Mouse (Mus musculus) effector memory CD4-positive, alpha-beta T cell, adult 5 months (primary cell): Measurements from ENCODE around the gene Trip6. TPM values are rescaled to one million over a fixed set of nuclear protein-coding genes. Genes with fewer than 3 reads are reported as not detected.

Experiments used
- polyA plus RNA-seq: library from polyadenylated mRNA; unstranded; fragments of 100-300 nt; shearing (Covaris generic); gene quantifications from one replicate; pipeline ENCODE4 v1.2.1, GENCODE M21; 2017

Trip6 gene
- 3.3 TPM for polyA plus RNA-seq

DNA sequence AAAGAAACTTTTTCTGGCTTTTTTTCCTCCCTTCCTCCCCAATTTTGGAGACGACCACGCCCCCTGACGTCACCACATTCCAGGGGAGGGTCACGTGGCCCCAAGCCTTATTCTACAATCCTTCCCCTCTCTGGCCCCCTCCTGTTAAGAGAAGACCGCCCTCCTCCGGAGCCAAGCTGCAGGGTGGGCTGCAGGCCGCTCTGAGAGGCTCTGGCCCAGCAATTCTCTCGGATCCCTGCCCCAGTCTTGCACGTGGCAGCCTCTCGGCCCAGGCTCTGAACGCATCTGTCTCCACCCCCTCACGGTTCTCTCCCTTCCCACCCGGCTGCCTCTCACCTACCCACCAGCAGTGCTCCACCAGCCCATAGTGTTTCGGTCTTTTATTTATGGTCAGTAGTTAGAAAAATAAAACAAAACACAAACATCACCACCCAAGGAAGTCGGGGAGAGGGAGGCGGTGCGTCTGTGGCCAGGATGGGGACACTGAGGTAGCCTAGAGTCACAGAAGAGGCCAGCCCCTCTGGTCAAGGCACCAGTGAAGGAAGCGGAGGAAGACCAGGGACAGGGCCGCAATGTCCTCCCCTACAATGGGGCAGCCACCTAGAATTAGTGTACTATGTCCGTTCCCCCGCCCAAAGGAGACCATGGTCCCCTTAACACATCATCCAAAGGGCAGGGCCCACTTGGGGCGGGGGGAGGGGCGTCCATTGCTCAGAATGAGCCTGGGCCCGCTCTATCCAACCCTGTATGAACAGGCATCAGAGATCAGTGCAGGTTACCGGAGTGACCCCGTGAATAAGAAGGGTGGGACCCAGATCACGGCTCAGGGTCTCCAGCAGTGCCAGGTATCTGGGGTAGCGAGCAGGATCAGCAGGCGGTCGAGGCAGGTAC, at the start of gene Trip6:
Trip6 (minus strand) TSS at position 212 of the 891 bp plus-strand sequence.

DNA sequence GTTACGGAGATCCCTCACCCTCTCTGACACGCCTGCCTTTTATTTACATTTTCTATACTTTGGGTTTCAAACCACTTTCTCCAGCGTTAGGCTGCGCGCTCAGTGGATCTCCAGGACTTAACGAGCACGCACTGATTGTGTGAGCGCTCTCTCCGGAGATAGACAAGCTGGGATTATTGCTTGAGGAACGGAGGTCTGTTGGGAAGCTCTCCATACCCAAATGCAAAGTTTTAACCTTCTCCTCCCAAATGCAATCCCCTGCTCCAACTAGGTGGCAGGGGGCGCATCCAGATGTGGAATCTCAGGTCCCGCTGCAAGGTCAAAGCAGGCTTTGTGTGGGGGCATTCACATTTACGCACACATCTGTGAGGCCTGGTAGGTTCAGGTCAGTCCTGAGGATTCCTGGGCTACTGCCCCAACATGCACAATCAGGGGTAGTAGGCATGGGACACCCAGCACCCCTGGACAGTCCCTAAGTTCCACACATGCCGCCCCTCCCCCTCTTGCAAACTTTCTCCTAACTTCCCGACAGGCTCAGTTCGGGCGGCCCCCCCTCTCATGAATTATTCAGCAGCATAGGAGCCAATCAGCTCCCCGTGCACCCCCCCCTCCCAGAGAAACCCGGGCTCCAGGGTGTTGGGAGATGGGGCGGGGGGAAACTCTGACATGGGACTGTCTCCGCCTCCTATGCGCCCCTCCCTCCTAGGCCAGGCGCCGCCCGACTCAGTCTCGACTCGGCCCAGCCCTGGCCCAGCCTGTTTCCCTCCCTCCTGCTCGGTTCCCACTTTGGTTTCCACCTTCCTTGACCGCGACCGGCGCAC, 35.4 kb upstream of the Trip6 start, which contains the start of gene Ephb4:
Ephb4 (plus strand) TSS at position 726 of the 821 bp plus-strand sequence.

DNA sequence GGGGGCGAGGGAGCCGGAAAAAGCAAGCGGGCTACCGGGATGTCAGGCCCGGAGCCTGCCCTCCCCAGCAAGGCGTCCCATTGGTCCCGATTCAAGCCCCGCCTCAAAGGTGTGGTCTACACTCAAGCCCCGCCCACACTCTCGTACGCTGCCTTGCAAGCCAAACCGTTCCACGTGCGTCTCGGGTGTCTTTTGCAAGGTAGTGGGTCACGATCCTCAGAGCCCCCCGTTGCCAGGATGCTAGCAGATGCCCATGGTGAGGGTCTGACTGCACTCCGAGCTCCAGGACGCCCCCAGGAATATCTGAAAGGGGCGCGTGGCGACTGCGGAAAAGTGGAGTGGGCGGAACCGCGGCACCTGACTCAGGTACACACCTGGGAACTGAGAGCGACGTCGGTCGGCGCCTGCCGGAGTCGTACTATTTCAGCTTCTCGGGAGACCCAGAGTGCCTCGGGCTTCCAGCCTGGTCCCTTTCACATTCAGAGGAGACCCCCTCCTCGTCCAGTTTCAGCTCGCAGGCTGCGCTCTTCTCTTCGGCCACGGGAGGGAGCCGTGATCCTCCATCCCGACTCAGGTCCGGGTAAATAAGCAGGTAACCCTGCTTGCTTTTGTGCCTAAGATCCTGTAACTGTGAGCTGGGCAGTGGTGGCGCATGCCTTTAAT, 19.4 kb upstream of the Trip6 start, which contains the start of gene Slc12a9:
Slc12a9 (minus strand) TSS at position 86 of the 663 bp plus-strand sequence.

DNA sequence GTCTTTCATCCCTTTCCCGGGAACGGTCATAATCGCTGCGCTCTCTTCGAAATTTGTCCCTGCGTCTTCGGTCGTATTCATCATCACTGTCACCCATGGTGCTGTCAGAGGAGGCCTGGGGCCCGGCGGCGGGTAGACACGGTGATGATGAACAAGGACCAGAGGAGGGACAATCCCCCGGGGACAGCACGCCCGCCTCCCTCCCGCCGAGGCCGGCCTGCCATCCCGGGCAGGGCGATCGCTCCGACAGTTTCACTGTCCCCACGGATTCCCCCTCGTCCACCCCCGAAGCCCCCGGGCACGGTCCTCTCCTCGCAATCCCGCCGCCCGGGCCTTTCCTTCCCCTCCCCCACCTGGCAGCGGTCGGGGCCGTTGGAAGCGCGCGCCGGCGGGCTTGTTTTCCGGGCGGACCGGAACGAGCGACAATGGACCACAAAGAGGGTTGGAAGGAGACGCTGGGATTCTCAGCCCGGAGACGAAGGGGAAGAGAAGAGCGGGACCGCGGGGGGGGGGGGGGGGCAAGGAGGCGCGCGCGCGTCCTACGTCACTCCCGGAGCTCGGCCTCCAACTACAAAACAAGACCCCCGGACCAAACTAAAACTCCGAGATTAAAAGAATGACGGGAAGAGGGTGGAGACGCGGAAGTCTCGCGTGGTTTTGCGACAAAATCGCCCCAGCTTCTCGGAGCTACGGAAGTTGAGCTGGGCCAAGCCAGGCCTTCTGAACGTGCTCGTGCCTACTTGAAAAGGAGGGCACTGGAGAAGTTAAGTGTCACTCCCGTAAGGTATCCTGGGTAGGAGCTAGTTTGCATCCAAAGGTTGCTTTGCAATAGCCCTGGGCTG, 6.9 kb downstream of the Trip6 start, which contains the start of gene Srrt:
Srrt (minus strand) TSS at position 604 of the 842 bp plus-strand sequence.

DNA sequence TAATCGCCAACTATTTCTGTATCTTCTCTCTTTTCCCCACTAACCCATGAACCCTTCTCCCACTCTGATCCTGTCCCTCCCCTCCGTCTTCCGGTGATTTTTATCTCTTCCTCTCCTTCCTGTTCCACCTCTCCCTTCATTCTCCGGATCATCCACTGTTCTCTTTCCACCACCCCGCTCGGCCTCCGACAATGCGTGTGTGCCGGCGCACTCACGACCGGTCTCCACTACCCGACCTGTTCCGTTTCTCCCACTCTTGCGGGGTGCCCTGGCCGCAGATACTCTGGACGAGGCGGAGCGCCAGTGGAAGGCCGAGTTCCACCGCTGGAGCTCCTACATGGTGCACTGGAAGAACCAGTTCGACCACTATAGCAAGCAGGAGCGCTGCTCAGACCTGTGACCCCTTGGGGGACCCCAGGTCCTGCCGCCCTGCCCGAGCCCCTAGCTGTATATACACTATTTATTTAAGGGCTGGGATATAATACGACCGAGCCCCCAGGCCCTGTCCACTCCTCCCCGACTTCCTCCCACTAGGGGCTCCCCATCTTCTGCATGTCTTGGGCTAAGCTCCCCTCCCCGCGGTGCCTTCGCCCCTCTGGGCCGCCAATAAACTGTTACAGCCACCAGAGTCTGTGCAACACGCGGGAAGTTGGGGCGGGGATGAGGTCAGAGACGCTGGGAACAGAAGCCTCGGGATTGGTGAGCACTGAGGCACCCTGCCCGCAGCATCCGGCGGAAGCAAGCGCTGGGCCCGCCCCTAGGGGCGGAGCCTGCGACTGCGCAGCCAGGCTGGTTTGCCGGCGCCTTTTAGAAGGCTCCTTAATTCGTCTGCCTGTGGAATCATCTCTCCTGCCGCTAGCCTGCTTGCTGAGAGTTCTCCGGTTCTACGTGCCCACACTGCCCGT, 20.1 kb downstream of the Trip6 start, which contains the start of gene Ufsp1:
Ufsp1 (plus strand) TSS at position 791 of the 905 bp plus-strand sequence.

DNA sequence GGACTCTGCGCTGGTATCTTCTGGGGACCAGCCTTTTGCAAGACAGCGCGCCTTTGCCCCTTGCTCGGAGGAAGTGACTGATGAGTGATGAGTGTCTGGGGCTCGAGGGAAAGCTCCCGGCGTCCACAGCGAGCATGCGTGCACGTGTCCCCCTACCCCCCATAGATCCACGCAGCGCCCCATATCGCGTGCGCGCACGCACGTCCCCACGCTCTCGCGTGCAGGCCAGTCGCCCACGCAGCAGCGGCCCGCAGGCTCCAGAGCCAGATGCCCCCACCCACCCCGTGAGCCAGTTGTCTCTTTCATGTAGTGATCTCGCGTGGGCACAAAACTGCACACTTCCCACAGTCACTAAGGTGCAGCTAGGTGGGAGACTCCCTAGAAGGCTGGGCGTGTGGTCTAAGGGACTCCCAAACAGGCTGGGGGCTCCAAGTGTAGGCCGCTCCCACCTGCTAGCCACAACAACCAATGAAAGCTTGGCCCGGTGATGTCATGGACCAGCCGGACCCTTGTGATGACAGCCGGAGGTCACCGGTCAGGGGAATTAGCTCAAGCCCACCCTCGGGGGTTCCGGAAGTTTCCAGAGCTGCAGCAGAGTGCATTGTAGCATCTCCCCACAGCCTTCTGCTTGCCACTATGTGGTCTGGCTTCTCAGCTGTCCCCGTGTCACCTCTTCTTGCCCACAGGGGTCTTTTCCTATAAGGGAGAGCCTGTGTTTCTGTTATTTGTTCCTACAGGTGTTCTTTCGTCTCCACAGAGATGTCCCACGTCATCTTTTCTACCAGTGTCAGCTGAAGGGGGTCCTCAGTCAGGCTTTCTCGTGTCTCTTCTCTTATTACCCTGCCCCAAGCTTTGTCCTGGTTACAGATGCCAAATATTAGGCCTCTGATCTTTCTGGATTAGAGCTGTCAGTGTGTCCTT, 26.9 kb downstream of the Trip6 start, which contains the start of gene Ache:
Ache (plus strand) TSS at position 488 of the 921 bp plus-strand sequence.

Other genes with a start within 250 kb of the Trip6 start
- gene Serpine1, start 242.1 kb downstream of the Trip6 start, polyA plus RNA-seq: not detected
- gene Trim56, start 198.2 kb downstream of the Trip6 start, polyA plus RNA-seq: 6.5 TPM
- 0.80 TPM for gene Muc3, start 165.1 kb downstream of the Trip6 start, polyA plus RNA-seq
- gene Muc3a, start 102.0 kb downstream of the Trip6 start, polyA plus RNA-seq: not detected
- gene Ache, start 26.9 kb downstream of the Trip6 start, polyA plus RNA-seq: not detected
- 1.3 TPM for gene Ufsp1, start 19.8 kb downstream of the Trip6 start, polyA plus RNA-seq
- 101 TPM for gene Srrt, start 6.7 kb downstream of the Trip6 start, polyA plus RNA-seq
- 9.6 TPM for gene Slc12a9, start 19.2 kb upstream of the Trip6 start, polyA plus RNA-seq
- gene Ephb4, start 35.7 kb upstream of the Trip6 start, polyA plus RNA-seq: not detected
- 0.09 TPM for gene Zan, start 162.7 kb upstream of the Trip6 start, polyA plus RNA-seq
- gene Pop7, start 188.1 kb upstream of the Trip6 start, polyA plus RNA-seq: 23.4 TPM
- gene Gigyf1, start 204.1 kb upstream of the Trip6 start, polyA plus RNA-seq: 20.3 TPM
- not detected for gene Epo, start 218.8 kb upstream of the Trip6 start, polyA plus RNA-seq
- gene Gnb2, start 219.1 kb upstream of the Trip6 start, polyA plus RNA-seq: 247 TPM
- not detected for gene Actl6b, start 239.1 kb upstream of the Trip6 start, polyA plus RNA-seq